Mouse (Mus musculus) spleen, adult 12 weeks (tissue): ENCODE data around the gene Agfg2.
"Not testable (repeated sequence)": the region's sequence is repeated elsewhere in the genome, so short reads cannot be mapped to it uniquely, and the experiment has no call there.

Experiments
- DNase-seq: peaks from one replicate; pipeline ENCODE4 v3.0.0; 2022; ENCODE audit warnings: low spot score

Gene Agfg2

GRCm38 (mm10) chr5:137645091-137645651 lies 39.4 kb downstream of the Agfg2 start:
- no peak for DNase-seq

- no peak for DNase-seq
Measured at GRCm38 (mm10) chr5:137644484-137644883, 40.0 kb downstream of the Agfg2 start.

- no peak for DNase-seq
Measured at GRCm38 (mm10) chr5:137642886-137643285, 41.6 kb downstream of the Agfg2 start.

- DNase-seq, result no peak
Measured at GRCm38 (mm10) chr5:137641054-137641453, 43.5 kb downstream of the Agfg2 start, which contains the start of gene Sap25. Gene Sap25 (plus strand): TSS chr5:137641334.

- no peak for DNase-seq
Measured at GRCm38 (mm10) chr5:137639472-137639871, 45.1 kb downstream of the Agfg2 start.

- no peak for DNase-seq
Measured at GRCm38 (mm10) chr5:137633397-137634084, 51.0 kb downstream of the Agfg2 start.

GRCm38 (mm10) chr5:137631591-137631990 lies 52.9 kb downstream of the Agfg2 start:
- no peak for DNase-seq

- DNase-seq, result peak; percentile 39
Measured at GRCm38 (mm10) chr5:137631171-137631570, 53.4 kb downstream of the Agfg2 start.

GRCm38 (mm10) chr5:137630602-137631001 lies 53.9 kb downstream of the Agfg2 start:
- DNase-seq, result no peak

- DNase-seq, result no peak
Measured at GRCm38 (mm10) chr5:137629906-137630545, 54.5 kb downstream of the Agfg2 start.

- no peak for DNase-seq
Measured at GRCm38 (mm10) chr5:137629306-137629721, 55.2 kb downstream of the Agfg2 start.

GRCm38 (mm10) chr5:137628498-137629305 lies 55.8 kb downstream of the Agfg2 start, which contains the start of the genes Fbxo24, Lrch4 and Gm20605:
Gene Fbxo24 (minus strand): TSS chr5:137629002.
Gene Lrch4 (plus strand): TSS chr5:137629121.
Gene Gm20605 (plus strand): TSS chr5:137629175.
- DNase-seq, result peak; percentile 99

- DNase-seq, result no peak
Measured at GRCm38 (mm10) chr5:137627991-137628390, 56.5 kb downstream of the Agfg2 start.

GRCm38 (mm10) chr5:137623937-137624530 lies 60.5 kb downstream of the Agfg2 start:
- DNase-seq, result no peak

- DNase-seq, result no peak
Measured at GRCm38 (mm10) chr5:137615347-137615746, 69.2 kb downstream of the Agfg2 start.

- DNase-seq, result not testable (repeated sequence)
Measured at GRCm38 (mm10) chr5:137614921-137615320, 69.6 kb downstream of the Agfg2 start.

GRCm38 (mm10) chr5:137613550-137613949 lies 71.0 kb downstream of the Agfg2 start, which contains the start of gene Pcolce:
Gene Pcolce (minus strand): TSS chr5:137613784.
- DNase-seq, result no peak

GRCm38 (mm10) chr5:137613076-137613475 lies 71.5 kb downstream of the Agfg2 start:
- DNase-seq, result no peak

- no peak for DNase-seq
Measured at GRCm38 (mm10) chr5:137611245-137611602, 73.3 kb downstream of the Agfg2 start.

- DNase-seq, result no peak
Measured at GRCm38 (mm10) chr5:137610548-137611244, 73.8 kb downstream of the Agfg2 start.

- no peak for DNase-seq
Measured at GRCm38 (mm10) chr5:137610056-137610455, 74.5 kb downstream of the Agfg2 start.
